Comparison of ENCODE assay signal across 17 mouse cellular contexts in the genomic region with DNA sequence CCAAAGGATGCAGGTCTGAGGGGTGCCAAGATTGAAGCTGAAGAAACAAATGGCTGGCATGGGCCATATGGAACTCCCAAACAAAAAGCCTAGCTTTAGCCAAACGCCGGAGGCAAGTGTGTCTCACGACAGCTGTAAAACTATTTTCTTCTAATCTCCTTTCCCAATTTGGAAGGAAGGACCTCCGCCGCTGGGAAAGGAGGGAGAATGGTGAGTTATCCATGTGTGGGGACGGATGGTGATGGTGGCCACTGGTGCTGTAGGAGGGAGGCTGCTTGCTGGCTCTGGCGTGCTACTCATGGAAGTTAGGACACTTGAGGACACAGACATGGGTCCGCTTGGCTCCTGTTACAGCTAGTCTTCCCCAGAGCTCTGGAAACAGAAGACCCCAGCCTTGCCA.
"Had no signal": no experiment of that assay in that cellular context is flagged by ENCODE, and none has a peak within 500 bp of the region (broad histone marks: within the 10 kb centered on the region; RNA-seq: fewer than 3 reads in every experiment).

No protein-coding gene starts in this region.

- DNase-seq: left cerebral cortex, postnatal 4 days; liver; liver, embryonic 13.5 days; liver, postnatal 0 days; lung, adult 18-20 months; lung, adult 2 months; lung, embryonic 14.5 days; lung, postnatal 10 days; lung, postnatal 14 days; lung, postnatal 36 days; lung, postnatal 4 days; midbrain, embryonic 14.5 days had no signal

- ATAC-seq: liver, embryonic 12.5 days; liver, postnatal 0 days; lung, postnatal 0 days; midbrain, embryonic 13.5 days; midbrain, embryonic 15.5 days; midbrain, embryonic 16.5 days had no signal
